Mouse (Mus musculus): ENCODE measurements around the gene Nt5c. TPM values are rescaled to one million over a fixed set of nuclear protein-coding genes. Genes with fewer than 3 reads are reported as not detected.
"Not testable (repeated sequence)": the region's sequence is repeated elsewhere in the genome, so short reads cannot be mapped to it uniquely, and the experiment has no call there.

The Nt5c gene
- polyA plus RNA-seq, 1 experiment from 2014 or later: 77.2 TPM

GRCm38 (mm10) chr11:115461846-115462242, 29.8 kb downstream of the Nt5c start:
- ATAC-seq (ENCODE audit: insufficient number of reproducible peaks, insufficient read depth, low FRiP score, low TSS enrichment, low read depth): no peak
- H3K27me3 ChIP-seq: no peaks in the 10 kb centered on the region
- peaks cover 6% of the 10 kb centered on the region for H3K4me1 ChIP-seq
- no peak overlapping the region for H3K27ac ChIP-seq
- H3K9me3 ChIP-seq: no peaks in the 10 kb centered on the region
- H3K9ac ChIP-seq: no peak overlapping the region
- WGBS: 68% methylated on average over 5 of the region's 5 CpGs
- H3K36me3 ChIP-seq: no peaks in the 10 kb centered on the region
- no peak overlapping the region for H3K4me2 ChIP-seq
- H3K4me3 ChIP-seq: no peak overlapping the region

- H3K27ac ChIP-seq: no peak overlapping the region
- WGBS: 16% methylated on average over 8 of the region's 8 CpGs
Measured at GRCm38 (mm10) chr11:115460976-115461375, 30.7 kb downstream of the Nt5c start.

DNA sequence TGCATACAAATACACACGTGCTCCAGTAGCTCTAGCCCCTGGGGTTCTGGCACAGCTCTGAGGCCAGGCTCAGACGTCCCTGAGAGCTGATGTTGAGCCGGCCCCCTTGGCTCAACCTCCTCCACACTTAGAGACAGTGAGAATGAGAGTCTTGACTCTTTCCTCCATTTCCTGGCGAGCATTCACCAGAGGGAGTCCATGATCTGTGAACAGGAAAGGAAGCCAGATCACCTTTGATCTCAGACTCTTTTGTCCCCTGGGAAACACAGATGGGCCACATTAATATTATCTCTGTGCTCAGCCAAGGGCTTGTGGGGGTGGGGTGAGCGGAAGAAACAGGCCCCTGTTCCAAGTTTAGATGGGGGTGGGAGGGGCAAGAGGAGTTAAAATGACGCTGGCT, 34.3 kb downstream of the Nt5c start:
- WGBS: 19% methylated on average over 6 of the region's 6 CpGs
- H3K9me3 ChIP-seq: no peaks in the 10 kb centered on the region
- H3K4me2 ChIP-seq: no peak overlapping the region
- H3K4me1 ChIP-seq: peaks cover 4% of the 10 kb centered on the region; the same call in 1 of the 2 replicates
- no peaks in the 10 kb centered on the region for H3K36me3 ChIP-seq
- H3K9ac ChIP-seq: no peak overlapping the region
- no peaks in the 10 kb centered on the region for H3K27me3 ChIP-seq
- no peak overlapping the region for H3K4me3 ChIP-seq
- no peak for ATAC-seq (ENCODE audit: insufficient number of reproducible peaks, insufficient read depth, low FRiP score, low TSS enrichment, low read depth)
- H3K27ac ChIP-seq: no peak overlapping the region

More at GRCm38 (mm10) chr11:115460976-115461375, 30.7 kb downstream of the Nt5c start:
- H3K36me3 ChIP-seq: no peaks in the 10 kb centered on the region
- H3K4me2 ChIP-seq: no peak overlapping the region
- no peak for ATAC-seq (ENCODE audit: insufficient number of reproducible peaks, insufficient read depth, low FRiP score, low TSS enrichment, low read depth)
- H3K27me3 ChIP-seq: no peaks in the 10 kb centered on the region
- H3K9me3 ChIP-seq: no peaks in the 10 kb centered on the region
- no peak overlapping the region for H3K9ac ChIP-seq
- H3K4me1 ChIP-seq: peaks cover 4% of the 10 kb centered on the region; the same call in 1 of the 2 replicates
- H3K4me3 ChIP-seq: no peak overlapping the region

DNA sequence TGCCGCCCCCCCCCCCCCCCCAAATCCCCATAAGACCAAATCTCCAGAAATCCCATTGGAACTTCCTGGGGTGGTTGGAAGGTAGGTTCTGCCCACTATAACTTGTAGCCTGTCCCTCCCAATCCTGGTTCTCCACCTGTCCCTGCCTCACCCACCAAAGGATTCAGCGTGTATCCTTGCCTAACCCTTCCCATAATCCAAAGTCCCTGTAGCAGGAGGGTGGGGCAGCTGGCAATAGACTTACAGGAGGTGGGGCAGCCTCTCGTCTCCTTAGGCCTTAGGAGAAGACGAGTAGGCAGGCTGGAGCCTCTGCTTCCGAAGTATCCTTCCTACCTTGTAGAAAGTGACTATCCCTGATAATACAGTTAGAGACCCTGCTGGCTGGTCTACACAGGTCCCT, 35.5 kb downstream of the Nt5c start:
- ATAC-seq (ENCODE audit: insufficient number of reproducible peaks, insufficient read depth, low FRiP score, low TSS enrichment, low read depth): no peak
- Histone ChIP-seq H3K9me3 (no peaks in the 10 kb centered on the region), H3K4me1 (peaks cover 4% of the 10 kb centered on the region; the same call in 1 of the 2 replicates), H3K36me3 (no peaks in the 10 kb centered on the region), H3K27ac (no peak overlapping the region), H3K9ac (no peak overlapping the region), H3K4me2 (no peak overlapping the region), H3K4me3 (no peak overlapping the region), H3K27me3 (no peaks in the 10 kb centered on the region)
- WGBS: 92% methylated on average over 5 of the region's 5 CpGs

DNA sequence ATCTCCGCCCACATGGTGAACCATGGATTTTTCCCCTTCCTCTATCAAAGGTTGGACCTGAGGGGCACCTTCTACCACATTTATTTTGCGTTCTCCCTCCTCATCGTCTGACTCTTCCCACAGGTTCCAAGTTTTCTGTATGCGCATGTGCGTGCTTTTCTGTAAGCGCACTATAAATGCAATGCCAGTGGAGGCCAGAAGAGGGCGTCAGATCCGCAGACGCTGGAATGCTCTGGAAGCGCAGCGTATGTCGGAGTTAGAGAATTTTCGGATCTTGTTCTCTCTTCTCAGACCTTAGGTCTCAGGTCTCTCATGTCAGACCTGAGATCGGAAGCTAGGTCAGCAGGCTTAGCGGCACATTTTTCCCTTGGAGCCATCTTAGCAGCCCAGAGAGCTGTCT, 36.0 kb downstream of the Nt5c start:
- H3K27ac ChIP-seq: no peak overlapping the region

DNA sequence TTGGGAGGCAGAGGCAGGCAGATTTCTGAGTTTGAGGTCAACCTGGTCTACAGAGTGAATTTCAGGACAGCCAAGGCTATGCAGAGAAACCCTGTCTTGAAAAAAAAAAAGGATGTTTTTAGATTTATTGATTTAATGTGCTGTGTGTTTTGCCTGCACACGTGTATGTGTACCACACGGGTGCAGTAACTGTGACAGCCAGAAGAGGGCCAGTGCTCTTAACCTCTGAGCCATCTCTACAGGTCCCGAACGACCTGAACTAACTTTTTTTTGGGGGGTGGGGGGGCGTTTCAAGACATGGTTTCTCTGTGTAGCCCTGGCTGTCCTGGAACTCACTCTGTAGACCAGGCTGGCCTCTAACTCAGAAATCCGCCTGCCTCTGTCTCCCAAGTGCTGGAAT, 36.8 kb downstream of the Nt5c start:
- not testable (repeated sequence) for H3K4me1 ChIP-seq; H3K4me2 ChIP-seq; H3K4me3 ChIP-seq; H3K27me3 ChIP-seq; H3K9ac ChIP-seq; ATAC-seq (ENCODE audit: insufficient number of reproducible peaks, insufficient read depth, low FRiP score, low TSS enrichment, low read depth); H3K36me3 ChIP-seq; H3K27ac ChIP-seq; H3K9me3 ChIP-seq
- whole genome bisulfite sequencing: 86% methylated on average over 6 of the region's 6 CpGs

More for the DNA sequence above, 36.0 kb downstream of the Nt5c start:
- H3K4me2 ChIP-seq: no peak overlapping the region
- H3K4me3 ChIP-seq: no peak overlapping the region
- H3K4me1 ChIP-seq: peaks cover 4% of the 10 kb centered on the region; the same call in 1 of the 2 replicates
- WGBS: 87% methylated on average over 15 of the region's 15 CpGs
- no peak overlapping the region for H3K9ac ChIP-seq
- no peaks in the 10 kb centered on the region for H3K36me3 ChIP-seq
- ATAC-seq (ENCODE audit: insufficient number of reproducible peaks, insufficient read depth, low FRiP score, low TSS enrichment, low read depth): no peak
- no peaks in the 10 kb centered on the region for H3K9me3 ChIP-seq
- no peaks in the 10 kb centered on the region for H3K27me3 ChIP-seq

DNA sequence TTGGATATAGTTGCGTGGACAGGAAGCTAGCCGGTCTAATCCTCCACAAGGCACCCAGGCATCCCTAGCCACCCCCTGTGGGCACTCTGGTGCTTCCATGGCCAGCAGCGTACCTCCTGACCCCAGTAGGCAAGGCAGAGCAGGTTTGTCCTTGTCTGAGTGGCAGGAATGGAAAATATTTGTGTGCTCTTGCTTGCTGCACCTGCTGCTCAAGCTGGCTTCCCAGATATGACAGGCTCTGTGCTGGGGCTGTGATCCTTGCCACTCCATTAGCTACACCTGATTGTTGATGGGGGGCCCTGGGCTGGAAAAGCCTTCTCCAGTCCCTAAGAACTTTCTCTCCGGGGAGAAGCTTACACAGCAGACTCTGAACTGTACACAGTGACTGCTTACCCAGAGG, 38.4 kb downstream of the Nt5c start:
- peaks cover 4% of the 10 kb centered on the region; the same call in 1 of the 2 replicates for H3K4me1 ChIP-seq
- no peaks in the 10 kb centered on the region for H3K9me3 ChIP-seq
- no peaks in the 10 kb centered on the region for H3K27me3 ChIP-seq
- no peak for ATAC-seq (ENCODE audit: insufficient number of reproducible peaks, insufficient read depth, low FRiP score, low TSS enrichment, low read depth)
- no peak overlapping the region for H3K9ac ChIP-seq
- H3K4me3 ChIP-seq: no peak overlapping the region
- no peak overlapping the region for H3K4me2 ChIP-seq
- no peak overlapping the region for H3K27ac ChIP-seq
- WGBS: 65% methylated on average over 4 of the region's 4 CpGs
- H3K36me3 ChIP-seq: no peaks in the 10 kb centered on the region

DNA sequence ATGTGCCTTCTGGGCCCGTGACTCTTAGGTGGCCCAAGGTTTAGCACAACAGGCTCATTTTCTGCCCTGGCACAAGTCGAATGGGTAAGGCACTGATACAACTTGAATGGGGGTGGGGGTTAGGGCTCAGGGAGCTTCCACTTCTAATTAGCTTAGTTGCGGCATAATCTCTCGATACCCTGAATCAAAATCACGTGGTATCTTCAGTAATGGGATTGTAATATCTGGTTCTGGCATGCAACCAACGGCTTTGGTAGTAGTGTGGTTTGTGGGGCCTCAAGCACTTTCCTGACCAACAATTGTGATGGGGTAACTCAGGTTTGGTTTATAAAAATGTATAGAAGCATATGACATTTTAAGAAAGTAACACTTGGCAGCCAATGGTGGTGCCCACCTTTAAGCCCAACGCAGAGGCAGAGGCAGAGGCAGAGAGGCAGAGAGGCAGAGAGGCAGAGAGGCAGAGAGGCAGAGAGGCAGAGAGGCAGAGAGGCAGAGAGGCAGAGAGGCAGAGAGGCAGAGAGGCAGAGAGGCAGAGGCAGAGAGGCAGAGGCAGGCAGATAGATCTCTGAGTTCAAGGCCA, 39.3 kb downstream of the Nt5c start:
- WGBS: 76% methylated on average over 7 of the region's 7 CpGs
- peaks cover 4% of the 10 kb centered on the region; the same call in 1 of the 2 replicates for H3K4me1 ChIP-seq
- H3K4me2 ChIP-seq: no peak overlapping the region
- H3K9me3 ChIP-seq: no peaks in the 10 kb centered on the region
- no peak overlapping the region for H3K27ac ChIP-seq
- H3K36me3 ChIP-seq: no peaks in the 10 kb centered on the region
- no peak overlapping the region for H3K9ac ChIP-seq
- no peak overlapping the region for H3K4me3 ChIP-seq
- ATAC-seq (ENCODE audit: insufficient number of reproducible peaks, insufficient read depth, low FRiP score, low TSS enrichment, low read depth): no peak
- H3K27me3 ChIP-seq: no peaks in the 10 kb centered on the region

DNA sequence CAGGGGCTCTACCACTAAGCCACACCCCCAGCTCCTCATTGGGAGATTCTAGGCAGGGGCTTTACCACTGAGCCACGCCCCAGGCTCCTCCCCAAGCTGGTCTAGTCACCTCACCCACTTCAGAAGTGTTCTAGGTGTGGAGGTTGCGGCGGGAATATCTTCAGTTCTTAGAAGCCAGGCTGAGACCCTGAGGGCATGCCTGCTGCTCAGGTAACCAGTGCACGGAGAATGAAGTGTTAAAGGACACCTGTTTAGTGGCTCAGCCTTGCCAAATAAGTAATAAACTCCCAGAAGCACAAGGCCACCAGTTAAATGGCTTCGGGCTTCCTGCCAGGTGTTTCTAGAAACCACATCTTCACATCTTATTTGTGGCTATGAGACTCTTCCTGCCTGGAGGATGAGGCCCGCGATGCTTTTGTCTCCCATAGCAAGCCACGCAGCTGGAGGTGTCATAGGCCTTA, 39.9 kb downstream of the Nt5c start:
- H3K4me2 ChIP-seq: no peak overlapping the region
- H3K9ac ChIP-seq: no peak overlapping the region
- H3K27me3 ChIP-seq: no peaks in the 10 kb centered on the region
- 0 out of 2 replicates have a peak, but pooled peaks cover under 1% of the 10 kb centered on the region for H3K4me1 ChIP-seq
- no peak overlapping the region for H3K27ac ChIP-seq
- WGBS: 84% methylated on average over 8 of the region's 8 CpGs
- H3K4me3 ChIP-seq: no peak overlapping the region
- no peaks in the 10 kb centered on the region for H3K36me3 ChIP-seq
- no peak for ATAC-seq (ENCODE audit: insufficient number of reproducible peaks, insufficient read depth, low FRiP score, low TSS enrichment, low read depth)
- no peaks in the 10 kb centered on the region for H3K9me3 ChIP-seq

DNA sequence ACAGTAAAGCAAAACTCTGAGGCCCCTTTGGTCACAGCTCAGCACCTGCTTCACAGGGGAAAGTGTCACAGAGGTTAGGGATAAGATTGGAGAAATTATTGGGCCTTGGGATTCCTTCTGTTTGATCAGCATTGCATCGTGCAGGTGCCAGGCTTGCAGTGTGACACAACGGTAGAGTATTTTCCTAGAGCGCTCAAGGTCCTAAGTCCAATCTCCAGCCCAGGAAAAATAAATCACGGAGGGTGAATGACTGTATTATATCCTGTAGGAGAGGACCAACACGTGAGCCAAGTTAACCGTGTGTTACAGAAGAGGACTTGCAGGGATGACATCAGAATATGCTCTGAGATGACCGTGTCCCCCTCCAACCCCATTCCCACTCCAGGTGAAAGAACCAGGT, 41.5 kb downstream of the Nt5c start:
- Histone ChIP-seq H3K27ac (no peak overlapping the region), H3K36me3 (no peaks in the 10 kb centered on the region), H3K9ac (no peak overlapping the region), H3K9me3 (no peaks in the 10 kb centered on the region), H3K4me2 (no peak overlapping the region), H3K4me1 (0 out of 2 replicates have a peak, but pooled peaks cover 5% of the 10 kb centered on the region), H3K4me3 (no peak overlapping the region), H3K27me3 (no peaks in the 10 kb centered on the region)
- 89% methylated on average over 7 of the region's 7 CpGs for WGBS
- ATAC-seq (ENCODE audit: insufficient number of reproducible peaks, insufficient read depth, low FRiP score, low TSS enrichment, low read depth): no peak

DNA sequence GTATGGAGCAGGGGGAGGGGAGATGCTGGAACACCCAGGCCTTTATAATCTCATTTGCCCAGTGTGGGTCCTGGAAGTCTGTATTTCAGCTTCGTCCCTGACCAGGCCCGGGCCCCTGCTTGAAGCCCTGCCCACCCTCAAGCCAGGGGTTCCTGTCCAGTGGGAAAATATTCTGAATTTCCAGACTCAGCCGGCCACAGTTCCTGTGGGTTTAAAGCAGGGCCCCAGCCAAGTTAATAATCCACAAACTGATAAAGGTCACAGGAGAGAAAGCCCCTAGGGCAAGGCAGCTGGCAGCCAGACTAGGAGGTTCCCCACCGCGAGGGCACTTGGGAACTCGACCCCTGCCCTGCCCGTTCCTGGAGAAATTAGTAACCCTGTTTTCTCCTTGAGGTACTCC, 42.7 kb downstream of the Nt5c start:
- Histone ChIP-seq H3K4me1 (0 out of 2 replicates have a peak, but pooled peaks cover 5% of the 10 kb centered on the region), H3K4me2 (no peak overlapping the region), H3K9ac (no peak overlapping the region), H3K36me3 (no peaks in the 10 kb centered on the region), H3K27ac (no peak overlapping the region), H3K9me3 (no peaks in the 10 kb centered on the region), H3K27me3 (no peaks in the 10 kb centered on the region), H3K4me3 (no peak overlapping the region)
- 14% methylated on average over 7 of the region's 7 CpGs for WGBS
- ATAC-seq (ENCODE audit: insufficient number of reproducible peaks, insufficient read depth, low FRiP score, low TSS enrichment, low read depth): no peak

- WGBS: 84% methylated on average over 16 of the region's 16 CpGs
- ATAC-seq (ENCODE audit: insufficient number of reproducible peaks, insufficient read depth, low FRiP score, low TSS enrichment, low read depth): no peak
- no peaks in the 10 kb centered on the region for H3K9me3 ChIP-seq
- no peak overlapping the region for H3K4me2 ChIP-seq
- no peaks in the 10 kb centered on the region for H3K36me3 ChIP-seq
- H3K27me3 ChIP-seq: no peaks in the 10 kb centered on the region
- H3K9ac ChIP-seq: no peak overlapping the region
- no peak overlapping the region for H3K27ac ChIP-seq
- H3K4me1 ChIP-seq: 0 out of 2 replicates have a peak, but pooled peaks cover 5% of the 10 kb centered on the region
- H3K4me3 ChIP-seq: no peak overlapping the region
Measured at GRCm38 (mm10) chr11:115448075-115448474, 43.6 kb downstream of the Nt5c start.
